Mouse (Mus musculus) cortical plate, adult 2 months (tissue): ENCODE results near the gene Kif26b.

ENCODE experiments used
- CTCF ChIP-seq: fragments of 200-500 bp; IDR thresholded peaks from 2 replicates; pipeline ENCODE4 v1.5.1; 2011; ENCODE audit warnings: mild to moderate bottlenecking, control low read depth, low read length; ENCODE audit not compliant: insufficient read depth; ENCODE audit errors: extremely low read depth
- POLR2A ChIP-seq: fragments of 200-500 bp; IDR thresholded peaks from 2 replicates; pipeline ENCODE4 v1.6.1; 2011; ENCODE audit warnings: mild to moderate bottlenecking, low read length, control low read depth; ENCODE audit not compliant: insufficient read depth; ENCODE audit errors: extremely low read depth

DNA sequence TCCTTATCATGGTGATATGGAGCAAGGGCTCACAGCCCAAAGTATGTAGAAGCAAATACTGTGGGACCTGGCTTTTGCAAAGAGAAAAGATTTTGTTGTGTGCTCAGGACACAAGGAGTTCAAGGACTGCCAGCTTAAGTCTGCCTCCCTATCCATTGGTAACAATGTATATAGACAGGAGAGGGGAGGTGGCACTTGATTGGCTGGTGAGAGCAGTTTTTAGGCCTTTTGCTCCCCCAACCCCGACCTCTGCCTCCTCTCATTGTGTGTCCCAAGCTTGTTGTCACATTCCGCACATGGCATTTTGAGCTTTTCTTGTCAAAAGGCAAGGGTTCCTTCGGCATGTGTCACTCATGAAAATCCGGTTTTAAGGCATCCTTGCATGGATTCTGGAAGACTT lies 326.0 kb downstream of the Kif26b start:
- TF ChIP-seq CTCF (no peak), POLR2A (no peak)
